Mouse (Mus musculus) activated CD4-positive, CD25-positive, alpha-beta regulatory T cell (primary cell): Measurements from ENCODE around the gene En1. TPM values are rescaled to one million over a fixed set of nuclear protein-coding genes. Genes with fewer than 3 reads are reported as not detected.

ENCODE experiments used
- polyA plus RNA-seq, 2 experiments: library from polyadenylated mRNA; unstranded; fragments of 100-300 nt; shearing (Covaris generic); gene quantifications; one replicate each; pipeline ENCODE4 v1.2.1; 2017

The En1 gene
- under 1 TPM in 1 of 2 experiments, not detected in 1; 0.11 TPM for polyA plus RNA-seq

DNA sequence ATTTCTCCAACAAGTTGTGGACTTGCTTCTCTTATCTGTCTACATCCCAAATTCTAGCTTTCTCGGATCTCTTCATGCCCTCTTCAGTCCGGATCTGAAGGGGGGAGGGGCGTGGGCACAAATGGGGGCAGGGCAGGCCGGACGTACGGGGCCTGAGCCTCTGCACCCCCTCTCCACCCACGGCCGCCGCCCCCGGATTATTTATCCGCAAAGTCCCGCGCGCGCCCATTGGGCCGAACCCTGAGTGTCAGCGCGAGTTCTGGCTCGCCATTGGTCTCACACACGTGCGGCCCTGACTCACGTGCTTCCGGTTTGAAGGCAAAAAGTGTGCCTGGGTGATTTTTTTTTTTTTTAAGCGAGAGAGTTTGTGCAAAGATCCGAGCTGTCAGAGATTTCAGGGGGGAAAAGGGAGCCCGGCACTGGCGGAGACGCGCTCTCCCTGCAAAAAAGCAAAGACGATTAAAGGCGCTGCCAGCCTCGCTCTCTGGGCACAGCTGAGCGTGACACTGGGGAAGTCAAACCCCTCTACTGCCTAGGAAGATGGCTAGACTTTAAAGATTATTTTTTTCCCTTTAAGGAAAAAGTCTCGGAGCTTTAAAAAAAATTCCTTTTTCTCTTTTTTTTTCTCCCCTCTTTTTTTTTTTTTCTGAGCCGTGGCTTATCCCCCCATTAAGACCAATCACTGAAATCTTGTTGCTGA lies at the start of gene En1:
En1 (plus strand) TSS at position 388 of the 700 bp plus-strand sequence.

Other genes with a start within 250 kb of the En1 start
- 1 to 10 TPM in 1 of 2 experiments, under 1 TPM in 1; 0.87 to 9.8 TPM for gene Marco, start 97.4 kb upstream of the En1 start, polyA plus RNA-seq